Mouse (Mus musculus): Measurements from ENCODE around the gene Tert. TPM values are rescaled to one million over a fixed set of nuclear protein-coding genes. Genes with fewer than 3 reads are reported as not detected.
A peak's percentile ranks its signal among the peaks of the same experiment; 100 is the strongest.

The Tert gene
- total RNA-seq, 2 experiments from 2014 or later = 0.70 to 0.79 TPM

GRCm38 (mm10) chr13:73677853-73678252 lies 51.1 kb downstream of the Tert start, which contains the start of gene Slc6a18:
TSS of gene Slc6a18 (minus strand) at chr13:73678023.
- no peak for DNase-seq

GRCm38 (mm10) chr13:73679311-73679710 lies 52.6 kb downstream of the Tert start:
- no peak for DNase-seq

- no peak for DNase-seq
These were observed 53.7 kb downstream of the Tert start for GRCm38 (mm10) chr13:73680394-73680793.

GRCm38 (mm10) chr13:73682226-73682625 lies 55.5 kb downstream of the Tert start:
- no peak for DNase-seq

- no peak for DNase-seq
These were observed 57.0 kb downstream of the Tert start for GRCm38 (mm10) chr13:73683682-73684081.

GRCm38 (mm10) chr13:73684412-73684811 lies 57.7 kb downstream of the Tert start:
- no peak for DNase-seq

- no peak for DNase-seq
These were observed 58.8 kb downstream of the Tert start for GRCm38 (mm10) chr13:73685502-73685901.

GRCm38 (mm10) chr13:73687601-73688000 lies 60.9 kb downstream of the Tert start:
- DNase-seq = no peak

- DNase-seq = no peak
These were observed 62.2 kb downstream of the Tert start for GRCm38 (mm10) chr13:73688934-73689333.

- DNase-seq = peak; percentile 54
These were observed 65.6 kb downstream of the Tert start for GRCm38 (mm10) chr13:73692249-73692868.

GRCm38 (mm10) chr13:73693333-73693732 lies 66.6 kb downstream of the Tert start:
- no peak for DNase-seq

GRCm38 (mm10) chr13:73694972-73695371 lies 68.3 kb downstream of the Tert start:
- DNase-seq = no peak

- DNase-seq = no peak
These were observed 69.8 kb downstream of the Tert start for GRCm38 (mm10) chr13:73696529-73696928.

Other genes starting within 250 kb of the Tert start
- 10 to 100 TPM; 10.1 to 14.8 TPM for gene Lpcat1, start 159.7 kb upstream of the Tert start, total RNA-seq (2021)
- not detected for gene Slc6a3, start 90.2 kb upstream of the Tert start, total RNA-seq (2021)
- gene Clptm1l, start 22.9 kb upstream of the Tert start, total RNA-seq (2021) = 10 to 100 TPM; 56.7 to 58.7 TPM
- gene Slc6a18, start 51.1 kb downstream of the Tert start, total RNA-seq (2021) = under 1 TPM; 0.28 to 0.86 TPM
- not detected for gene Slc6a19, start 78.0 kb downstream of the Tert start, total RNA-seq (2021)
- gene Slc12a7, start 106.2 kb downstream of the Tert start, total RNA-seq (2021) = 1 to 10 TPM; 5.5 to 7.7 TPM
- gene Nkd2, start 220.7 kb downstream of the Tert start, total RNA-seq (2021) = 1 to 10 TPM; 3.5 to 3.9 TPM